Mouse (Mus musculus) cerebellum, adult 2 months (tissue): ENCODE measurements around the gene Gsto2. TPM values are rescaled to one million over a fixed set of nuclear protein-coding genes. Genes with fewer than 3 reads are reported as not detected.

Experiments used
- DNase-seq, 2 experiments: peaks; one replicate each; pipeline ENCODE4 v3.0.0; 2021
- H3K27ac ChIP-seq: fragments of 200-500 bp; 2 replicates; pipeline ENCODE4 v1.5.1; 2012; ENCODE audit warnings: low read length, control low read depth, inconsistent platforms; ENCODE audit not compliant: insufficient read depth
- H3K27me3 ChIP-seq: fragments of 200-500 bp; 2 replicates; pipeline ENCODE4 v1.6.1; 2012; ENCODE audit warnings: inconsistent platforms, mild to moderate bottlenecking, low read length, moderate library complexity; ENCODE audit not compliant: control insufficient read depth, insufficient read depth
- H3K4me1 ChIP-seq: fragments of 200-500 bp; 2 replicates; pipeline ENCODE4 v1.6.1; 2011; ENCODE audit warnings: low read length; ENCODE audit not compliant: control insufficient read depth, insufficient read depth
- H3K4me3 ChIP-seq: fragments of 200-500 bp; replicated peaks from 2 replicates; pipeline ENCODE3; 2011; ENCODE audit warnings: mild to moderate bottlenecking, low read depth, low read length, control low read depth; ENCODE audit not compliant: insufficient read depth
- CTCF ChIP-seq: fragments of 200-500 bp; IDR thresholded peaks from 2 replicates; pipeline ENCODE4 v1.5.1; 2011; ENCODE audit warnings: low read depth, mild to moderate bottlenecking, control low read depth, low read length, moderate library complexity, borderline replicate concordance; ENCODE audit not compliant: insufficient read depth
- POLR2A ChIP-seq: fragments of 200-500 bp; IDR thresholded peaks from 2 replicates; pipeline ENCODE4 v1.6.1; 2011; ENCODE audit warnings: low read length, control low read depth, borderline replicate concordance; ENCODE audit not compliant: insufficient read depth
- WGBS: fragments of 180-500 bp; shearing (Covaris S2); methylation state at CpG from one replicate; pipeline ENCODE4 v1.1.7; 2018; 5-methylcytosine and 5-hydroxymethylcytosine counted together
- polyA plus RNA-seq: library from polyadenylated mRNA; depleted of rRNA; stranded (reverse); fragments of >200 nt; gene quantifications from 2 replicates; pipeline ENCODE4 v1.2.3, GENCODE M21; 2012

Gene Gsto2
- polyA plus RNA-seq, 1 experiment = 2.5 TPM

- TF ChIP-seq POLR2A (no peak), CTCF (peak; percentile 99)
- Histone ChIP-seq H3K27me3 (no peaks in the 10 kb centered on the region), H3K4me3 (no peak overlapping the region), H3K4me1 (no peaks in the 10 kb centered on the region; the same call in 1 of the 2 replicates), H3K27ac (no peak overlapping the region)
- 25% methylated on average over 11 of the region's 11 CpGs for WGBS
- peak; percentile 61 to 73 for DNase-seq
Measured at GRCm38 (mm10) chr19:47882151-47882881, 17.0 kb downstream of the Gsto2 start.

- H3K27me3 ChIP-seq = no peaks in the 10 kb centered on the region
- no peaks in the 10 kb centered on the region; the same call in 1 of the 2 replicates for H3K4me1 ChIP-seq
- no peak for DNase-seq
- H3K4me3 ChIP-seq = no peak overlapping the region
- H3K27ac ChIP-seq = no peak overlapping the region
- WGBS = 51% methylated on average over 9 of the region's 9 CpGs
- no peak for TF ChIP-seq CTCF
- TF ChIP-seq POLR2A = no peak
Measured at GRCm38 (mm10) chr19:47882882-47883254, 17.5 kb downstream of the Gsto2 start.

GRCm38 (mm10) chr19:47884296-47885085 is 19.2 kb downstream of the Gsto2 start:
- TF ChIP-seq CTCF (no peak), POLR2A (no peak)
- H3K4me1 ChIP-seq = no peaks in the 10 kb centered on the region; the same call in 1 of the 2 replicates
- no peak overlapping the region for H3K4me3 ChIP-seq
- no peak overlapping the region for H3K27ac ChIP-seq
- DNase-seq = no peak
- no peaks in the 10 kb centered on the region for H3K27me3 ChIP-seq
- 80% methylated on average over 13 of the region's 13 CpGs for WGBS

GRCm38 (mm10) chr19:47885191-47885743 is 19.9 kb downstream of the Gsto2 start:
- no peak overlapping the region for H3K27ac ChIP-seq
- H3K4me3 ChIP-seq = no peak overlapping the region
- TF ChIP-seq POLR2A = no peak
- TF ChIP-seq CTCF = no peak
- H3K27me3 ChIP-seq = no peaks in the 10 kb centered on the region
- H3K4me1 ChIP-seq = no peaks in the 10 kb centered on the region; the same call in 1 of the 2 replicates
- 47% methylated on average over 7 of the region's 7 CpGs for WGBS
- DNase-seq = no peak

GRCm38 (mm10) chr19:47885886-47886285 is 20.6 kb downstream of the Gsto2 start:
- Histone ChIP-seq H3K4me3 (no peak overlapping the region), H3K4me1 (no peaks in the 10 kb centered on the region; the same call in 1 of the 2 replicates), H3K27ac (no peak overlapping the region), H3K27me3 (no peaks in the 10 kb centered on the region)
- DNase-seq = no peak
- TF ChIP-seq POLR2A = no peak
- no peak for TF ChIP-seq CTCF
- 87% methylated on average over 11 of the region's 11 CpGs for WGBS

GRCm38 (mm10) chr19:47886617-47887016 is 21.3 kb downstream of the Gsto2 start:
- DNase-seq = no peak
- Histone ChIP-seq H3K27me3 (no peaks in the 10 kb centered on the region), H3K4me1 (no peaks in the 10 kb centered on the region; the same call in 1 of the 2 replicates), H3K4me3 (no peak overlapping the region), H3K27ac (no peak overlapping the region)
- TF ChIP-seq CTCF (no peak), POLR2A (no peak)
- WGBS = 80% methylated on average over 7 of the region's 7 CpGs

GRCm38 (mm10) chr19:47887417-47887816 is 22.1 kb downstream of the Gsto2 start:
- no peak for DNase-seq
- Histone ChIP-seq H3K27ac (no peak overlapping the region), H3K4me1 (no peaks in the 10 kb centered on the region; the same call in 1 of the 2 replicates), H3K27me3 (no peaks in the 10 kb centered on the region), H3K4me3 (no peak overlapping the region)
- TF ChIP-seq CTCF (no peak), POLR2A (no peak)
- WGBS = 23% methylated on average over 10 of the region's 10 CpGs

- TF ChIP-seq POLR2A = no peak
- no peak for TF ChIP-seq CTCF
- DNase-seq = no peak
- Histone ChIP-seq H3K27me3 (no peaks in the 10 kb centered on the region), H3K4me3 (no peak overlapping the region), H3K4me1 (no peaks in the 10 kb centered on the region; the same call in 1 of the 2 replicates), H3K27ac (no peak overlapping the region)
- WGBS = 92% methylated on average over 8 of the region's 8 CpGs
Measured at GRCm38 (mm10) chr19:47888037-47888436, 22.7 kb downstream of the Gsto2 start.
